Mouse (Mus musculus): ENCODE results near the gene Sbk3.

- no peak for TF ChIP-seq CTCF (IDR thresholded peaks at IDR 0.05; ENCODE audit: insufficient read depth, low read depth, low read length)
- TF ChIP-seq POLR2A (IDR thresholded peaks at IDR 0.05; ENCODE audit: insufficient read depth, low read depth, low read length) = no peak
Observed at GRCm38 (mm10) chr7:4942673-4943072, 28.3 kb downstream of the Sbk3 start.
